Mouse (Mus musculus) forebrain, embryonic 10.5 days (tissue): ENCODE results near the gene Olfr652. TPM values are rescaled to one million over a fixed set of nuclear protein-coding genes. Genes with fewer than 3 reads are reported as not detected.

Source experiments
- polyA plus RNA-seq: library from polyadenylated mRNA; unstranded; fragments of >200 nt; fragmentation: Nextera tagmentation; extraction: Ambion mirVana; gene quantifications from 2 replicates; pipeline ENCODE4 v1.2.1, GENCODE M21; 2016

The Olfr652 gene
- polyA plus RNA-seq, 1 experiment from 2014 or later: not detected

Other genes with a start within 250 kb of the Olfr652 start
- gene Trim12a, start 245.4 kb upstream of the Olfr652 start, polyA plus RNA-seq: 1.1 and 1.2 TPM in 2 replicates
- not detected in 2 replicates for gene Trim34b, start 231.4 kb upstream of the Olfr652 start, polyA plus RNA-seq
- gene Trim12c, start 207.5 kb upstream of the Olfr652 start, polyA plus RNA-seq: 0.23 and 0.68 TPM in 2 replicates
- gene Trim30b, start 191.0 kb upstream of the Olfr652 start, polyA plus RNA-seq: not detected in 2 replicates
- 0.11 TPM in 1 of 2 replicates, not detected in the other for gene Trim30c, start 160.1 kb upstream of the Olfr652 start, polyA plus RNA-seq
- 0.26 and 0.37 TPM in 2 replicates for gene Trim30a, start 95.7 kb upstream of the Olfr652 start, polyA plus RNA-seq
- 0.11 TPM in 1 of 2 replicates, not detected in the other for gene Trim30d, start 53.1 kb upstream of the Olfr652 start, polyA plus RNA-seq
- not detected in 2 replicates for gene Olfr651, start 10.8 kb upstream of the Olfr652 start, polyA plus RNA-seq
- gene Olfr653, start 16.4 kb downstream of the Olfr652 start, polyA plus RNA-seq: not detected in 2 replicates
- gene Olfr654, start 26.1 kb downstream of the Olfr652 start, polyA plus RNA-seq: not detected in 2 replicates
- gene Olfr655, start 40.9 kb downstream of the Olfr652 start, polyA plus RNA-seq: not detected in 2 replicates
- gene Olfr656, start 53.1 kb downstream of the Olfr652 start, polyA plus RNA-seq: 0.09 TPM in 1 of 2 replicates, not detected in the other
- not detected in 2 replicates for gene Olfr657, start 63.9 kb downstream of the Olfr652 start, polyA plus RNA-seq
- 0.06 and 0.07 TPM in 2 replicates for gene Olfr658, start 86.4 kb downstream of the Olfr652 start, polyA plus RNA-seq
- gene Olfr659, start 105.9 kb downstream of the Olfr652 start, polyA plus RNA-seq: not detected in 2 replicates
- not detected in 2 replicates for gene Olfr661, start 125.6 kb downstream of the Olfr652 start, polyA plus RNA-seq
- not detected in 2 replicates for gene Usp17le, start 216.6 kb downstream of the Olfr652 start, polyA plus RNA-seq